Mouse (Mus musculus) kidney, embryonic 14.5 days (tissue): Measurements from ENCODE around the gene Atg16l2. TPM values are rescaled to one million over a fixed set of nuclear protein-coding genes. Genes with fewer than 3 reads are reported as not detected.

Experiments
- ATAC-seq: fragments of 200-750 bp; cut with Nextera tagmentation; 2 replicates; pipeline ENCODE4 v1.8.0; 2017; ENCODE audit warnings: moderate number of reproducible peaks, mild to moderate bottlenecking, moderate TSS enrichment, moderate library complexity; ENCODE audit not compliant: low FRiP score, low TSS enrichment
- H3K27ac ChIP-seq: fragments of 300-500 bp; sonication (generic); 2 replicates; pipeline ENCODE4 v1.5.1; 2014; ENCODE audit warnings: low read depth, mild to moderate bottlenecking, low read length, moderate library complexity, mixed read lengths
- H3K27me3 ChIP-seq: fragments of 300-500 bp; sonication (generic); 2 replicates; pipeline ENCODE4 v1.6.1; 2014; ENCODE audit warnings: mild to moderate bottlenecking, low read length; ENCODE audit not compliant: control insufficient read depth, insufficient read depth
- H3K36me3 ChIP-seq: fragments of 300-500 bp; sonication (generic); 2 replicates; pipeline ENCODE4 v1.6.1; 2014; ENCODE audit warnings: low read length, mixed read lengths; ENCODE audit not compliant: control insufficient read depth, insufficient read depth
- H3K4me1 ChIP-seq: fragments of 300-500 bp; sonication (generic); 2 replicates; pipeline ENCODE4 v1.6.1; 2014; ENCODE audit warnings: low read length, mixed read lengths; ENCODE audit not compliant: control insufficient read depth, insufficient read depth
- H3K4me2 ChIP-seq: fragments of 300-500 bp; sonication (generic); replicated peaks from 2 replicates; pipeline ENCODE4 v1.6.1; 2014; ENCODE audit warnings: low read depth, mild to moderate bottlenecking, low read length
- H3K4me3 ChIP-seq: fragments of 300-500 bp; sonication (generic); 2 replicates; pipeline ENCODE4 v1.5.1; 2014; ENCODE audit warnings: mild to moderate bottlenecking, low read length
- H3K9ac ChIP-seq: fragments of 300-500 bp; sonication (generic); 2 replicates; pipeline ENCODE4 v1.6.1; 2014; ENCODE audit warnings: low read depth, mild to moderate bottlenecking, low read length, moderate library complexity
- H3K9me3 ChIP-seq: fragments of 300-500 bp; sonication (generic); 2 replicates; pipeline ENCODE4 v1.6.1; 2016; ENCODE audit warnings: low read length; ENCODE audit not compliant: control insufficient read depth
- WGBS: fragments of 180-500 bp; shearing (Covaris S2); extraction: QIAGEN DNeasy Blood & Tissue Kit; methylation state at CpG from one replicate; pipeline ENCODE4 v1.1.7; 2014; 5-methylcytosine and 5-hydroxymethylcytosine counted together
- polyA plus RNA-seq: library from polyadenylated mRNA; unstranded; fragments of >200 nt; fragmentation: Nextera tagmentation; extraction: Ambion mirVana; gene quantifications from 2 replicates; pipeline ENCODE4 v1.2.1, GENCODE M21; 2014

The Atg16l2 gene
- polyA plus RNA-seq, 1 experiment from 2014 or later: 10.5 TPM

DNA sequence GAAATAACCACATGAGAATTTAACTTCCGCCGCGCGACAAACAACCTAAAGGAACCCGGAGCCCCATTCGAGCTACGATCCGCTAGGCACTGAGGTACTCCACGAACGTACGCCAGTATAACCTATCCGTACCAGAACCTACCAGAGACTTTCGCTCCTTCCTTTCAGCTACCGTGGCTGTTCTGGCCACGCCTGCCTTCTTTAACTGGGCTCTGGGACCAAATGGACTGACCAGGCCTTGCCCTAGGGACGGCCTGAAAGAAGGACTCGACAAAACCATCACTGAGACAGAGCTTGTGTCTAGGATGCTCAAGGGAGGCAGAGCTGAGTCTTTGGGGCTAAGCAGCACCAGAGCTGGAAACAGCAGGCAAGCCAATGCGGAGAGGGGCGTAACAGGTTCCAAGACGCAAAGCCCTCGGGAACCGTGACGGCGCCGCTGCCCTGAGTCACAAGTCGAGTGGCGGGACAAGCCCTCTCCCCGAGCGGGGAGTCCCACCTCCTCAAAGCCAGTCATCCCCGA is 630 bp downstream of the Atg16l2 start:
- Histone ChIP-seq H3K9me3 (no peaks in the 10 kb centered on the region), H3K4me1 (peaks cover 12% of the 10 kb centered on the region), H3K27me3 (peaks cover 3% of the 10 kb centered on the region), H3K4me2 (peak overlapping the region; percentile 89), H3K4me3 (peak overlapping the region; percentile 65), H3K9ac (peak overlapping the region; percentile 62), H3K27ac (no peak overlapping the region), H3K36me3 (no peaks in the 10 kb centered on the region)
- WGBS: 1% methylated on average over 30 of the region's 30 CpGs
- peak; percentile 46; the same call in 1 of the 2 replicates for ATAC-seq

DNA sequence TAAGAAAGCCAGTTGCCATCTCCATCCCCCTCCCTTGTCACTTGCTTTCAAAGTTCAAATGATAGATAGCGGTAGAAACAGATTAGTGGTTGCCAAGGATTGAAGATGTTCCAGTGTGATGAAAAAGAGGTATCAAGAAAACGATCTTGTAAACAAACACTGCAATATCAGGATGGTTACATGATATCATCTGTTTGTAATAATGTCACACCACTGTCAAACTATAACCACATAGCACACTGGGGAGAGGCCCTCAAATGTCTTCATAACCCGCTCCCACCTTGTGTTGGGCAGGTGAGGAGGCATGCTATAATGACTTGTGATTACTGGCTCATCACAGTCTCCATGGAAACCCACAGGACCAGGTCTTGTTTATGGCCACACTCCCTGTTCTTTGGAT is 3.7 kb downstream of the Atg16l2 start:
- H3K27ac ChIP-seq: no peak overlapping the region
- WGBS: 88% methylated on average over 3 of the region's 3 CpGs
- no peaks in the 10 kb centered on the region; the same call in 1 of the 2 replicates for H3K36me3 ChIP-seq
- H3K27me3 ChIP-seq: peaks cover 3% of the 10 kb centered on the region
- H3K4me2 ChIP-seq: no peak overlapping the region
- H3K9me3 ChIP-seq: no peaks in the 10 kb centered on the region
- no peak overlapping the region for H3K4me3 ChIP-seq
- ATAC-seq: no peak
- H3K4me1 ChIP-seq: peaks cover 13% of the 10 kb centered on the region
- no peak overlapping the region for H3K9ac ChIP-seq

DNA sequence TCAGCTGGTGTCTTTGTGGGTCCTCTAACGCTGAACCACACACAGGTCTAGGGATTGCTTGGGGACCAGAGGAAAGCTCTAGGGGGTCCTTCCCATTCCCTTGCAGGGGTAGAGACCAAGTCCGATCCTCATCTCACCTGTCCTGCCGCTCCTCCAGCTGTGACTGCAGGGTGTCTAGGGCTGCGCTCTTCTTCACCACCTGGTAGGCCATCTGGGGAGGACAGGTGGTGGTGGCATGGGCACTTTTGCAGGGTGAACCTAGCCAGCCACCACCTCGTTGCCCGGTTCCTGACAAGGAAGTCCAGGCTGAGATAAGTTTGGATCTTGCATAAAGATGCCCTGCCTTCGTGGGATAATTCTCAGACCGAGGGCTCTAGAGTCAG is 5.0 kb downstream of the Atg16l2 start:
- Histone ChIP-seq H3K4me2 (peak overlapping the region; percentile 71), H3K9me3 (no peaks in the 10 kb centered on the region), H3K4me3 (peak overlapping the region; percentile 34), H3K27me3 (peaks cover 3% of the 10 kb centered on the region), H3K36me3 (no peaks in the 10 kb centered on the region; the same call in 1 of the 2 replicates), H3K9ac (peak overlapping the region; percentile 50; the same call in 1 of the 2 replicates), H3K27ac (no peak overlapping the region), H3K4me1 (peaks cover 13% of the 10 kb centered on the region)
- ATAC-seq: no peak; the same call in 1 of the 2 replicates
- 28% methylated on average over 8 of the region's 8 CpGs for WGBS

DNA sequence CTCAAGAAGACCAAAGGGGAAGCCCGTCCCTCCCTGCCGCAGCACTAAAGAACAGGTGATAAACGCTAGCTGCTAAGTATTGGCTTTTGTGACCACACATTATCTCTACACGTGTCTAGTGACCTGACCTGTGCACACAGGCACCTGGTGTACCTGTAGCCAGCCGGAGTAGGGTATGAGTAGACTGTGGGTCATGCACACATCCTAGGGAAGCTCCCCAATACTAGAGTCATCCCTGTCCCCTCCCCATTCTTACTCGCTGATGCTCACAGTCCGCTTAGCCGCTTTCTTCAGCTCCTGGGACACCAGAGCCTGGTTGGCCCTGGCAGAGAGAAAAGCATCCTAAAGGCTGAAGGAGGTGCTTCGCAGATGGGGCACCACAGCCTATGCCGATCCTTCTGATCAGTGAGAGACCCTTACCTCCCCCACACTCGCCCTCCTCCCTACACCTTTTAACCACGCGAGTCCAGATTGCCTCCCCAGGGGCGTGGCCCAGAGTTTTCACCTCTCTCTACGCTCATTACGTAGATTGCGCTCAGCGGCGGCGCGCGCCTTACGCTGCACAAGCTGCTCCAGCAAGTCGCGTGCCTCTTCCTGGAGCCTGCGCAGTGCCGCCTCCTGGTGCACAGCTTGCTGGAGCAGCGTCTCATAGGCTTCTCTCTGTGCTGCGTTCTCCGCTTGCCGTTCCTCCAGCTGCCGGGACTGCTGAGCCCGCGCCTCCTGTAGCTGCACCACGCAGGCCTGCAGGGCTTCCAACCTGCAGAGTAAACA is 5.6 kb downstream of the Atg16l2 start:
- H3K4me2 ChIP-seq: peak overlapping the region; percentile 71
- H3K27me3 ChIP-seq: peaks cover 3% of the 10 kb centered on the region
- peak overlapping the region; percentile 50; the same call in 1 of the 2 replicates for H3K9ac ChIP-seq
- H3K27ac ChIP-seq: no peak overlapping the region
- peak; percentile 79 for ATAC-seq
- H3K4me3 ChIP-seq: peak overlapping the region; percentile 34
- WGBS: 9% methylated on average over 35 of the region's 35 CpGs
- no peaks in the 10 kb centered on the region for H3K9me3 ChIP-seq
- no peaks in the 10 kb centered on the region; the same call in 1 of the 2 replicates for H3K36me3 ChIP-seq
- H3K4me1 ChIP-seq: peaks cover 13% of the 10 kb centered on the region

DNA sequence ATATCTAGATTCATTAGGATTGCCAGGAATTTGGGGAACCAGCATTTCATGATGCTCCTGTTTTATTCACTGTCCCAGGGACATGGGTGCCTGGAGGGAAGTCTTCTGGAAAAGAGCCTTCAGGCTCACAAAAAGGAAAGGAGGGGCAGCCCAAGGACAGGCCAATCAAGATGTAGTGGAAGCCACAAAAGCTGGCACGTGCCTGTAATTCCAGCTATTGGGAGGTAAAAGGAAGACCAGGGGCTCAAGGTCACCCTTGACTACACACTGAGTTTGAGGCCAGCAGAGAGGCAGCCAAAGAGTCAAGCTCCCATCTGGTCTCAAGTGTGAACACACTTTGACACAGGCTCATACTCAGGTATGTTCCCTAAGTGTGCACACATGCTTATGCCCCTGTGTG is 6.6 kb downstream of the Atg16l2 start:
- WGBS: 56% methylated on average over 1 of the region's 1 CpGs
- no peak overlapping the region for H3K4me3 ChIP-seq
- H3K4me1 ChIP-seq: peaks cover 8% of the 10 kb centered on the region

DNA sequence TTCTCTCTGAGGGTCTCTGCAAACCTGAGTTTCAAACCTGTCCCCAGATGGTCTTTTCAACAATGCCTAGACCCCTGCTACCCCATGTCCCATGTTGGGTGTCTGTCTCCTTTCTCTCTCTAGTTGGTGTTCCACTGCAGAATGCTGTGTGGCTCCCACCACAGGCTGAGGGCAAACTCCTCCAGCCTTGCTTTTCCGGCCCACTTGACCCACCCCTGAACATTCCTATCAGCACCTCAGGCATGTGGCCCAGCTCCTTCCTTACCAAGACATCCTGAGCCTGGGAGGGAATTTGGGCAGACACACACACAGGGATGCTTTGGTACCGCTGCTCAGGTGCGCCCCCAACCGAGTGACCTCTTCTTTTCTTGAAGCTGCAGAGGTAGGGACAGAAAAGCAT is 8.4 kb downstream of the Atg16l2 start:
- H3K4me3 ChIP-seq: no peak overlapping the region
- H3K4me2 ChIP-seq: no peak overlapping the region
- no peaks in the 10 kb centered on the region; the same call in 1 of the 2 replicates for H3K27me3 ChIP-seq
- no peaks in the 10 kb centered on the region for H3K9me3 ChIP-seq
- H3K4me1 ChIP-seq: peaks cover 8% of the 10 kb centered on the region
- ATAC-seq: no peak
- no peak overlapping the region for H3K27ac ChIP-seq
- no peak overlapping the region for H3K9ac ChIP-seq
- WGBS: 58% methylated on average over 4 of the region's 4 CpGs
- H3K36me3 ChIP-seq: peaks cover 11% of the 10 kb centered on the region; the same call in 1 of the 2 replicates

More for the DNA sequence above, 6.6 kb downstream of the Atg16l2 start:
- H3K9ac ChIP-seq: no peak overlapping the region
- H3K27ac ChIP-seq: no peak overlapping the region
- ATAC-seq: no peak
- H3K4me2 ChIP-seq: no peak overlapping the region
- H3K36me3 ChIP-seq: no peaks in the 10 kb centered on the region; the same call in 1 of the 2 replicates
- no peaks in the 10 kb centered on the region for H3K9me3 ChIP-seq
- peaks cover 3% of the 10 kb centered on the region for H3K27me3 ChIP-seq

DNA sequence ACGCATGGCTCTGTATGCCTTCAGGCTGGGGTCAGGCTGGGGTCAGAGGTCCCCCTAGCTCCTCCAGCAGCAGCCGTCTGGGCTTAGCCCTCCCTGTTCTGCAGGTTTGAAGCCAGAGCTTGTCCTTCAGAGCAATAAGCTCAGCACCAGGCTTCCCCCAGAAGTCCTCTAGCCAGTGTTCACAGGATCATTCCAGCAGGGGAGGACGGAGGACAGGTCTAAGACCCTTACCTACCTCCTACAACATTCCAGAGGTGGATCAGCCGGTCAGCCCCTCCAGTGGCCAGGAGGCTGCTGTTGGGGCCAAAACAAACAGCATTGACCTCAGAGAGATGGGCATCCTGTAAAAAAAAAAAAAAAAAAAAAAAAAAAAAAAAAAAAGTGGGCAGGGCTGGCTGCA is 8.9 kb downstream of the Atg16l2 start:
- H3K4me1 ChIP-seq: peaks cover 8% of the 10 kb centered on the region
- H3K4me2 ChIP-seq: no peak overlapping the region
- H3K27ac ChIP-seq: no peak overlapping the region
- no peak overlapping the region for H3K4me3 ChIP-seq
- no peak for ATAC-seq
- no peak overlapping the region for H3K9ac ChIP-seq
- H3K36me3 ChIP-seq: peaks cover 11% of the 10 kb centered on the region; the same call in 1 of the 2 replicates
- no peaks in the 10 kb centered on the region for H3K9me3 ChIP-seq
- WGBS: 43% methylated on average over 4 of the region's 4 CpGs
- H3K27me3 ChIP-seq: no peaks in the 10 kb centered on the region; the same call in 1 of the 2 replicates

DNA sequence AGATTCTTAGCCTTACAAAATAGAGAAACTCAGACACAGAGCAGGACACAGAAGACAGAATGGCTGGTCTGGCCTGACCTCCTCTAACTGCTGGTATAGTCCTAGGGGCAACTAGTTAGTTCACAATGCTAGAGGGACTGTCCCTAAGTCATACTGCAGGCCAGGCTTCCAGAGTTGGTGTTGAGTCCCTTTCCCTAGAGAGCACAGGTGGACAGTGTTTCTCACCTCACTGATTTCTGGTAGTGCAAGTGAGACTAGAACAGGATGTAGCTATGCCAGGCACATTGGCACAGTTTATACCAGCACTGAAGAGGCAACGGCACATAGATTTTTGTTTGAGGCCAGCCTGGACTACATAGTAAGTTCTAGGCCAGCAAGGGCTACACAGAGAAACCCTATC is 9.4 kb downstream of the Atg16l2 start:
- WGBS: 97% methylated on average over 1 of the region's 1 CpGs
- Histone ChIP-seq H3K4me1 (peaks cover 8% of the 10 kb centered on the region), H3K27ac (no peak overlapping the region), H3K4me2 (no peak overlapping the region), H3K4me3 (no peak overlapping the region), H3K9ac (no peak overlapping the region), H3K27me3 (no peaks in the 10 kb centered on the region; the same call in 1 of the 2 replicates), H3K36me3 (peaks cover 12% of the 10 kb centered on the region; the same call in 1 of the 2 replicates), H3K9me3 (no peaks in the 10 kb centered on the region)
- no peak for ATAC-seq

DNA sequence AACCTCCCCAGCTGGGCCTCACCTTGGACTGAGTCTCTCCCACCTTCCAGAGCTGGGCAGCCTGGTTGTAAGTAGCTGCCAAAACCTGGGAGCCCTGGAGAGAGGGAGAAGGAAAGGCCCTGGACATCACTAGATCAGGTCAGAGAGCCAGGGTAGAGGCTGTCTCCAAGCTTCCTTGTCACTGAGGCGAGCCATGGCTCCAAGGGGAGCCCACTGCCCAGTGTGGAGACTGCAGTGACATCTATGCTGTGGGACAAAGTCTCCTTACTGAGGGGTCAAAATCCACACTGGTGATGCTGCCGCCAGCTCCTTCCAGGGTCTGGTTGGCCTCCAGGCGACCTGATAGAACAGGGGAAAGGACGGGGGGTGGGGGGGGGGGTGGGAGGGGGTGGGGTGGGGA is 10.0 kb downstream of the Atg16l2 start:
- Histone ChIP-seq H3K9me3 (no peaks in the 10 kb centered on the region), H3K4me2 (no peak overlapping the region), H3K4me3 (no peak overlapping the region), H3K36me3 (peaks cover 14% of the 10 kb centered on the region; the same call in 1 of the 2 replicates), H3K27me3 (no peaks in the 10 kb centered on the region; the same call in 1 of the 2 replicates), H3K9ac (no peak overlapping the region), H3K27ac (no peak overlapping the region), H3K4me1 (peaks cover 6% of the 10 kb centered on the region)
- no peak for ATAC-seq
- 74% methylated on average over 4 of the region's 4 CpGs for WGBS
